Mouse (Mus musculus): ENCODE data around the gene Spta1. TPM values are rescaled to one million over a fixed set of nuclear protein-coding genes. Genes with fewer than 3 reads are reported as not detected.

Gene Spta1
- polyA plus RNA-seq (2011; ENCODE audit: insufficient read depth, insufficient read length, low read depth, missing spikeins) = 0.91 and 0.94 TPM in 2 replicates

DNA sequence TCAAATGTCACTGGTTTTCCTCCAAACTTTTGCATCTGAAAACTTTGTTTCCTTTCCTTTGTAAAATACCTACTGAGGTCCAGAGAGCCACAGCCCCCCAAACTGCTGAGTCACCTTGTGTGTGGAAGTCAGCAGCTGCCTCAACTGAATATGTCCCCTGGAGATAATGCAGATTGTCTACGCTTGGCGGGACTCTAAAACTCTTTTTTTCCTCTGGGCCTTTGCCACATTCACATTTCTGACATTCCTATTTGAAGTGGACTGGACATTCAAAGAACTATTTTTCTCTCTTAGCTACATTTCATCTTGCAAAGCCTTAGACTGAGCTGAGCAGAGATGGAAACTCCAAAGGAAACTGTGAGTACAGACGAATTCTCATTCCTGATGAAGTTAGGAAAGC lies at the start of gene Spta1:
Gene Spta1 (plus strand): TSS at position 172 of the 400 bp plus-strand sequence.
- peaks cover 3% of the 10 kb centered on the region; the same call in 1 of the 2 replicates for H3K36me3 ChIP-seq (ENCODE audit: control insufficient read depth, insufficient read depth, low read length, poor library complexity, severe bottlenecking)
- no peaks in the 10 kb centered on the region for H3K27me3 ChIP-seq (ENCODE audit: control insufficient read depth, insufficient read depth, low read length, poor library complexity, severe bottlenecking)
- peak; percentile 88 for TF ChIP-seq EP300 (IDR thresholded peaks at IDR 0.05; ENCODE audit: insufficient read depth, low read depth, low read length)
- no peak for TF ChIP-seq POLR2A (IDR thresholded peaks at IDR 0.05; ENCODE audit: insufficient read depth, low read length)
- no peak within 1 kb of the TSS for H3K4me3 ChIP-seq (ENCODE audit: low read depth, low read length)
- peaks cover 3% of the 10 kb centered on the region for H3K4me1 ChIP-seq (ENCODE audit: control insufficient read depth, insufficient read depth, low read length)
- H3K27ac ChIP-seq (ENCODE audit: insufficient read depth, low read length) = peak within 1 kb of the TSS; percentile 94
- H3K9ac ChIP-seq (ENCODE audit: low read depth, poor library complexity, severe bottlenecking) = no peak within 1 kb of the TSS
- no peaks in the 10 kb centered on the region for H3K9me3 ChIP-seq (replicated peaks; ENCODE audit: control insufficient read depth, insufficient read depth, low read length, poor library complexity, severe bottlenecking)

GRCm38 (mm10) chr1:174131217-174131616 lies 41.4 kb upstream of the Spta1 start, which contains the start of gene Olfr424:
Gene Olfr424 (plus strand): TSS chr1:174131517.
- Histone ChIP-seq H3K27ac (ENCODE audit: insufficient read depth, low read length) (no peak within 1 kb of the TSS), H3K36me3 (ENCODE audit: control insufficient read depth, insufficient read depth, low read length, poor library complexity, severe bottlenecking) (no peaks in the 10 kb centered on the region), H3K9me3 (replicated peaks; ENCODE audit: control insufficient read depth, insufficient read depth, low read length, poor library complexity, severe bottlenecking) (no peaks in the 10 kb centered on the region), H3K9ac (ENCODE audit: low read depth, poor library complexity, severe bottlenecking) (no peak within 1 kb of the TSS), H3K4me3 (ENCODE audit: low read depth, low read length) (no peak within 1 kb of the TSS), H3K27me3 (ENCODE audit: control insufficient read depth, insufficient read depth, low read length, poor library complexity, severe bottlenecking) (no peaks in the 10 kb centered on the region), H3K4me1 (ENCODE audit: control insufficient read depth, insufficient read depth, low read length) (no peaks in the 10 kb centered on the region)
- TF ChIP-seq CTCF (IDR thresholded peaks at IDR 0.05; ENCODE audit: low read depth, low read length) = no peak
- no peak for TF ChIP-seq EP300 (IDR thresholded peaks at IDR 0.05; ENCODE audit: insufficient read depth, low read depth, low read length)
- TF ChIP-seq POLR2A (IDR thresholded peaks at IDR 0.05; ENCODE audit: insufficient read depth, low read length) = no peak

DNA sequence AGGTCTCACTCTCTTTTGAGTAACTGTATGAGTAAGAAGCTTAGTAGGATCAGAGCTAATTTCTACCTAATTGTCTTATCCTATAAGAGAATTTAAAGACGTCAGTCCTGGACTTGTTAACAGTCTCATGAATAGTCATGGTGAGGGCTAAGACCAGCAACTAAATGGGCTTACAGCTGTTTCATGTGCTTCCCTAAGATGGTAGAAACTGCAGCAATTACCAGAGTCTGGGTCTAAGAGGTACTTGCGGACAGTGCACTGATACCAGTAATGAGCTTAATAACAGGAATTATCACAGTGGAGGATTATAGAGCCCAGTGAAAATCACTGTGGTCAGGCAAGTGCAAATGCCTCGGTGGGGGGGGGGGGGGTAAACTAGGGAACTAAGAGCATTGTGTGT lies 40.6 kb upstream of the Spta1 start:
- no peak for TF ChIP-seq CTCF (IDR thresholded peaks at IDR 0.05; ENCODE audit: low read depth, low read length)
- Histone ChIP-seq H3K36me3 (ENCODE audit: control insufficient read depth, insufficient read depth, low read length, poor library complexity, severe bottlenecking) (no peaks in the 10 kb centered on the region), H3K9ac (ENCODE audit: low read depth, poor library complexity, severe bottlenecking) (no peak overlapping the region), H3K9me3 (replicated peaks; ENCODE audit: control insufficient read depth, insufficient read depth, low read length, poor library complexity, severe bottlenecking) (no peaks in the 10 kb centered on the region), H3K27me3 (ENCODE audit: control insufficient read depth, insufficient read depth, low read length, poor library complexity, severe bottlenecking) (no peaks in the 10 kb centered on the region), H3K4me3 (ENCODE audit: low read depth, low read length) (no peak overlapping the region), H3K4me1 (ENCODE audit: control insufficient read depth, insufficient read depth, low read length) (no peaks in the 10 kb centered on the region), H3K27ac (ENCODE audit: insufficient read depth, low read length) (no peak overlapping the region)

- Histone ChIP-seq H3K4me3 (ENCODE audit: low read depth, low read length) (no peak overlapping the region), H3K36me3 (ENCODE audit: control insufficient read depth, insufficient read depth, low read length, poor library complexity, severe bottlenecking) (no peaks in the 10 kb centered on the region)
Observed at GRCm38 (mm10) chr1:174141384-174141783, 31.2 kb upstream of the Spta1 start.

GRCm38 (mm10) chr1:174146696-174147095 lies 25.9 kb upstream of the Spta1 start:
- no peak overlapping the region for H3K4me3 ChIP-seq (ENCODE audit: low read depth, low read length)
- no peak overlapping the region for H3K27ac ChIP-seq (ENCODE audit: insufficient read depth, low read length)
- H3K9ac ChIP-seq (ENCODE audit: low read depth, poor library complexity, severe bottlenecking) = no peak overlapping the region
- TF ChIP-seq CTCF (IDR thresholded peaks at IDR 0.05; ENCODE audit: low read depth, low read length) (no peak), POLR2A (IDR thresholded peaks at IDR 0.05; ENCODE audit: insufficient read depth, low read length) (no peak), EP300 (IDR thresholded peaks at IDR 0.05; ENCODE audit: insufficient read depth, low read depth, low read length) (no peak)
- H3K9me3 ChIP-seq (replicated peaks; ENCODE audit: control insufficient read depth, insufficient read depth, low read length, poor library complexity, severe bottlenecking) = no peaks in the 10 kb centered on the region
- no peaks in the 10 kb centered on the region for H3K4me1 ChIP-seq (ENCODE audit: control insufficient read depth, insufficient read depth, low read length)
- H3K27me3 ChIP-seq (ENCODE audit: control insufficient read depth, insufficient read depth, low read length, poor library complexity, severe bottlenecking) = no peaks in the 10 kb centered on the region
- H3K36me3 ChIP-seq (ENCODE audit: control insufficient read depth, insufficient read depth, low read length, poor library complexity, severe bottlenecking) = no peaks in the 10 kb centered on the region

More at GRCm38 (mm10) chr1:174141384-174141783, 31.2 kb upstream of the Spta1 start:
- no peak overlapping the region for H3K27ac ChIP-seq (ENCODE audit: insufficient read depth, low read length)
- TF ChIP-seq POLR2A (IDR thresholded peaks at IDR 0.05; ENCODE audit: insufficient read depth, low read length) (no peak), EP300 (IDR thresholded peaks at IDR 0.05; ENCODE audit: insufficient read depth, low read depth, low read length) (no peak), CTCF (IDR thresholded peaks at IDR 0.05; ENCODE audit: low read depth, low read length) (no peak)
- no peaks in the 10 kb centered on the region for H3K4me1 ChIP-seq (ENCODE audit: control insufficient read depth, insufficient read depth, low read length)
- H3K9me3 ChIP-seq (replicated peaks; ENCODE audit: control insufficient read depth, insufficient read depth, low read length, poor library complexity, severe bottlenecking) = no peaks in the 10 kb centered on the region
- no peaks in the 10 kb centered on the region for H3K27me3 ChIP-seq (ENCODE audit: control insufficient read depth, insufficient read depth, low read length, poor library complexity, severe bottlenecking)
- no peak overlapping the region for H3K9ac ChIP-seq (ENCODE audit: low read depth, poor library complexity, severe bottlenecking)

GRCm38 (mm10) chr1:174149289-174149688 lies 23.3 kb upstream of the Spta1 start:
- Histone ChIP-seq H3K9ac (ENCODE audit: low read depth, poor library complexity, severe bottlenecking) (no peak overlapping the region), H3K9me3 (replicated peaks; ENCODE audit: control insufficient read depth, insufficient read depth, low read length, poor library complexity, severe bottlenecking) (no peaks in the 10 kb centered on the region), H3K4me3 (ENCODE audit: low read depth, low read length) (no peak overlapping the region), H3K27me3 (ENCODE audit: control insufficient read depth, insufficient read depth, low read length, poor library complexity, severe bottlenecking) (no peaks in the 10 kb centered on the region), H3K27ac (ENCODE audit: insufficient read depth, low read length) (no peak overlapping the region), H3K36me3 (ENCODE audit: control insufficient read depth, insufficient read depth, low read length, poor library complexity, severe bottlenecking) (no peaks in the 10 kb centered on the region), H3K4me1 (ENCODE audit: control insufficient read depth, insufficient read depth, low read length) (no peaks in the 10 kb centered on the region)
- TF ChIP-seq POLR2A (IDR thresholded peaks at IDR 0.05; ENCODE audit: insufficient read depth, low read length) (no peak), EP300 (IDR thresholded peaks at IDR 0.05; ENCODE audit: insufficient read depth, low read depth, low read length) (no peak), CTCF (IDR thresholded peaks at IDR 0.05; ENCODE audit: low read depth, low read length) (no peak)
